Mouse (Mus musculus) layer of hippocampus, adult 2 months (tissue): Measurements from ENCODE around the gene Col4a2. TPM values are rescaled to one million over a fixed set of nuclear protein-coding genes. Genes with fewer than 3 reads are reported as not detected.
A peak's percentile ranks its signal among the peaks of the same experiment; 100 is the strongest.

ENCODE experiments used
- DNase-seq, 2 experiments: peaks; one replicate each; pipeline ENCODE4 v3.0.0; 2022; ENCODE audit warnings: low spot score in 2 of 2
- H3K27ac ChIP-seq: fragments of 200-600 bp; 2 replicates; pipeline ENCODE4 v1.8.1; 2022
- H3K4me3 ChIP-seq: fragments of 200-600 bp; 2 replicates; pipeline ENCODE4 v1.8.1; 2022; ENCODE audit warnings: mild to moderate bottlenecking
- CTCF ChIP-seq: fragments of 200-600 bp; conservative IDR thresholded peaks from 2 replicates; pipeline ENCODE4 v1.8.1; 2022; ENCODE audit warnings: antibody characterized with exemption, mild to moderate bottlenecking, moderate library complexity
- total RNA-seq, 2 experiments: library from RNA; stranded (reverse); gene quantifications; 2 replicates each; pipeline ENCODE4 v1.2.3; 2021

Col4a2 gene
- total RNA-seq, 2 experiments from 2014 or later: 53.7 to 55.4 TPM

GRCm38 (mm10) chr8:11299317-11299602 is 13.3 kb upstream of the Col4a2 start:
- TF ChIP-seq CTCF: no peak
- Histone ChIP-seq H3K27ac (no peak overlapping the region), H3K4me3 (no peak overlapping the region)
- DNase-seq: no peak

GRCm38 (mm10) chr8:11300436-11300835 is 12.2 kb upstream of the Col4a2 start:
- no peak for TF ChIP-seq CTCF
- no peak overlapping the region for H3K27ac ChIP-seq
- no peak overlapping the region for H3K4me3 ChIP-seq
- no peak for DNase-seq

- TF ChIP-seq CTCF: no peak
- no peak for DNase-seq
- no peak overlapping the region for H3K4me3 ChIP-seq
- H3K27ac ChIP-seq: no peak overlapping the region
These were observed 8.5 kb upstream of the Col4a2 start for GRCm38 (mm10) chr8:11304027-11304601.

- Histone ChIP-seq H3K27ac (no peak overlapping the region), H3K4me3 (no peak overlapping the region)
- DNase-seq: no peak
- no peak for TF ChIP-seq CTCF
These were observed 7.1 kb upstream of the Col4a2 start for GRCm38 (mm10) chr8:11305539-11305938.

GRCm38 (mm10) chr8:11307451-11307850 is 5.2 kb upstream of the Col4a2 start:
- Histone ChIP-seq H3K27ac (no peak overlapping the region), H3K4me3 (no peak overlapping the region)
- TF ChIP-seq CTCF: no peak
- DNase-seq: no peak

GRCm38 (mm10) chr8:11308570-11308998 is 4.0 kb upstream of the Col4a2 start:
- no peak overlapping the region for H3K4me3 ChIP-seq
- no peak for DNase-seq
- no peak for TF ChIP-seq CTCF
- H3K27ac ChIP-seq: no peak overlapping the region

DNA sequence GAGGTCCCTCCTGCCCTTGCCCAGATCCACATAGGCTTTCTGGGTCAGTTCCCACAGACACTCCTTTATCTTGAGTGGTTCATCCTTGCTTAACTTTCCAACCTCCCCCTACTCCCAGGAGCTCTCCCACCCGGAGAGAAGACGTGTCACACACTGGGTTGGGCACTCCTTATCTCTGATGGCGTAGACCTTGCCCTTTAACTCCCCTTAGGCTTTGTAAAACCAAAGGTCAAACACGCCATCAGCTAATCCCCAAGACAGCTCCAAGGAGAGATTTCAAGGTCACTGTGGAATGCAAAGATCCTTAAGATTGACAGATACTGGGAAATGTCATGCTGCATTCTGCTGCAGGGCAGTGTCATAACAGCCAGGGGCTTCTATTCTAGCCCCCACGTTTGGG is 3.4 kb upstream of the Col4a2 start:
- Histone ChIP-seq H3K27ac (peak overlapping the region; percentile 23; the same call in 1 of the 2 replicates), H3K4me3 (no peak overlapping the region)
- DNase-seq: no peak
- no peak for TF ChIP-seq CTCF

DNA sequence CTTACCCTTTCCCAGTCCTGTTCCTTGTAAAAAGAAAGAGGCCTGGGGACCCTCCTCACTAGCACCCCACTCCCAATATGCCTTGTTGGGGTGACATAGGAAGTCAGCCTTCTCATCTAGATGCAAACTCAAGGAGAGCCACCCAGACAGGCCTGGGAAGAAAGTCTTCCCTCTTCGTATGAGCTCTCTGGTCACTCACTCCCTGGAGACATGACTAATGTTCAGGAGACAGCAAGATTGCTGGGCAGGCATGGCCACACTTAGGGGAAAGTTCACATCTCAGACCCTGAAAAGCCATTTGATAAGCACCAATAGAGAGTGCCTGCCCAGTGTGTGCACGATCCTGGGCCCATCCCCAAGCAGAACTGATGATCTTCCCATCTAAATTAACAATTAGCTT is 2.6 kb upstream of the Col4a2 start:
- no peak for DNase-seq
- Histone ChIP-seq H3K27ac (no peak overlapping the region), H3K4me3 (no peak overlapping the region)
- no peak for TF ChIP-seq CTCF

DNA sequence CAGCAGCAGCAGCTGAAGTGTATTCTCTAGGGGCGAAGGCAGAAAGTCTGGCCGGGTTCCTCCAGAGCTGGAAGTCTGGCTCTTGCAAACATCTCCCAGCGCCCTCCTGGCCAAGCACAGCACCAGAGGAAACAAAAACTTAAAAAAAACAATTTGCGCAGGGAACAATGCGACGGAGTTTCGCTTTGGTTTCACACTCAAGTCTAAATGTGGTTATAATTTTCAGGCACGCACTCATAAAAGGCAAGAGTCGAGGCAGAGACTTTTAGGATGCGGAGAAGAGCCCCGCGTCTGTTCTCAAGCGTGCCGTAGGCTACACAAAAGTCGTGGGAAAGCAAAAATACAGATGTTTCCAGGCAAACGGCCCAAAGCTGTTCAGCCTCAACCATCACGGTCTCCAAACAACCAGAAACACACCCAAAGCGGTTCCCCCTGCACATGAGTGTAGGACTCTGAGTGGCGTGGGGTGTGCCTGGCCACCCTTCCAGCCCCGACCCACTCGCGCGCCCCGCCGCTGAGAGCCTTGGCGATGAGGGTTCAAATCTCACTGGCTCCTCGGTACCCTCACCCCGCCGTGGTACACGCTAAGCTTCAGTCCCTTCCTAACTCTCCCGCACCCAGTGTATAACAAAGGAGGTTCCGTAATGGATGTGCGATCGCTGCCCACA is 790 bp upstream of the Col4a2 start:
- peak overlapping the region; percentile 93 for H3K27ac ChIP-seq
- TF ChIP-seq CTCF: no peak
- DNase-seq: no peak
- H3K4me3 ChIP-seq: peak overlapping the region; percentile 67

DNA sequence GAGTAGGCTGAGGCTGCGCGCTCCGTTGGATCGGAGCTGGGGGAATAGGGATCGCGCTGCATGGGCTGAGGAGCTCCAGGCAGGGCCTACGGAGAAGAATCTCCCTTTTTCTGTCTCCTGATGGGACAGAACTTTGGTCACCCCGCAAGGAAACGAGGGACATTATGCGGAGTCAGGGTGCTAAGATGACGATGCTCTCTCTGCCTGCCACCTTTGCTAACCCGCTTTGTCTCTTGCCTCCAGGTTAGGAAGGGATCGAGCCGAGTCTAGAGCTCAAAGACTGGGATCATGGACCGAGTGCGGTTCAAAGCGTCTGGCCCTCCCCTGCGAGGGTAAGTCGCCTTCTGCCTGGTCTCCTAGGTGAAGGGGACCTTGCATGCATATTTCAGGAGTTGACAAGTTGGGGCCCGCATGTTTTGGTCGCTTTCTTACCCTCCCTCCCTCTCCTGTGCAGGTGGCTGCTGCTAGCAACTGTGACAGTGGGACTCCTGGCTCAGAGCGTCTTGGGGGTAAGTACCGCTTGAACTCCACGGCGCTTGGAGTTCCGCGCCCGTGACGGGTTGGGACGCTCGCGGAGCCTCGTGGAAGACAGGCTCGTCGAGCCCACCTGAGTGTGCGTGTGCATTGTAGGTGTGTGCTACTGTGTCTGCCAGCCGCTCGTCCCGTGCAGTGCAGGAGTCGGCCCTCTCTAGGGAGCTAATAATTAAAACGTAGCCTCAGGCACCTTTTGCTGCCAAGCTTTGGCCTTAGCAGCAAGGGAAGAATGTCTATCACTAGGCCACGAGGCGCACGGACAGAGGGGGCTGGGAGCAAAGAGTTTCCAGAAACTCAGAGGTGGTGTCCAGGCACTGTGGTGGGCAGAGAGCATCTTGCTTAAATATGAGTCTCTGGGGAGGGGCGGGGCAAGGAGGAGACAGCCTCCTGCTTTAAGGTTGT is 839 bp downstream of the Col4a2 start:
- Histone ChIP-seq H3K4me3 (peak overlapping the region; percentile 67), H3K27ac (peak overlapping the region; percentile 93)
- no peak for DNase-seq
- TF ChIP-seq CTCF: no peak

DNA sequence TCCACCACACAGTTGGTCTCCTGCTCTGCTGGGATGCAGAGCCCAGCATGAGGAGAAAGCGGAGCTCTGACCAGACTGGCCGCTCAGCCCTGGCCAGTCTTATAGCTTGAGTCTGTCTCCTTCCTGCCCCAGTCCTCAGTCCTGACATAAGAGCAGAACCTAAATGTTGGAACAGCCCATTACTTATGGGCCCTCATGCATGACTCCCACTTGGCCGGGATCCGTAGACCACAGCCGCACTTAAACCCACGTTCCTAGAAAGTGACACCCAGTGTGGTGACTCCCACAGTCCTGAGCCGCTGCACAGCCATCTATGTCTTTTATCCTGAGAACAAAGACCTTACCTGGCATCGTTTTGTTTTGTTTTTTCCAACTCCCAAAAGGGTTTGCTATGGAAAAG is 2.0 kb downstream of the Col4a2 start:
- TF ChIP-seq CTCF: no peak
- Histone ChIP-seq H3K4me3 (no peak overlapping the region), H3K27ac (no peak overlapping the region)
- DNase-seq: no peak

GRCm38 (mm10) chr8:11315179-11315943 is 2.8 kb downstream of the Col4a2 start:
- no peak overlapping the region for H3K27ac ChIP-seq
- no peak for TF ChIP-seq CTCF
- no peak overlapping the region for H3K4me3 ChIP-seq
- no peak for DNase-seq

- Histone ChIP-seq H3K4me3 (no peak overlapping the region), H3K27ac (no peak overlapping the region)
- DNase-seq: no peak
- TF ChIP-seq CTCF: no peak
These were observed 3.5 kb downstream of the Col4a2 start for GRCm38 (mm10) chr8:11316118-11316517.
